Mouse (Mus musculus) bone marrow, adult 2 months (tissue): ENCODE data around the gene Rps21. TPM values are rescaled to one million over a fixed set of nuclear protein-coding genes. Genes with fewer than 3 reads are reported as not detected.

ENCODE experiments used
- H3K27ac ChIP-seq: fragments of 200-500 bp; 2 replicates; pipeline ENCODE4 v1.5.1; 2012; ENCODE audit warnings: low read depth, mild to moderate bottlenecking, control low read depth, inconsistent platforms, low read length; ENCODE audit not compliant: control insufficient read depth, poor library complexity, insufficient read depth
- H3K4me1 ChIP-seq: fragments of 200-500 bp; 2 replicates; pipeline ENCODE4 v1.6.1; 2011; ENCODE audit warnings: low read length; ENCODE audit not compliant: control insufficient read depth, insufficient read depth
- H3K4me3 ChIP-seq: fragments of 200-500 bp; replicated peaks from 2 replicates; pipeline ENCODE3; 2011; ENCODE audit warnings: mild to moderate bottlenecking, low read depth, low read length, control low read depth; ENCODE audit not compliant: control insufficient read depth
- CTCF ChIP-seq: fragments of 200-500 bp; IDR thresholded peaks from 2 replicates; pipeline ENCODE4 v1.5.1; 2011; ENCODE audit warnings: low read length, control low read depth; ENCODE audit not compliant: control insufficient read depth, insufficient read depth
- POLR2A ChIP-seq: fragments of 200-500 bp; IDR thresholded peaks from 2 replicates; pipeline ENCODE4 v1.6.1; 2011; ENCODE audit warnings: low read depth, mild to moderate bottlenecking, control low read depth, low read length, borderline replicate concordance; ENCODE audit not compliant: control insufficient read depth
- WGBS: fragments of 180-500 bp; shearing (Covaris S2); methylation state at CpG from one replicate; pipeline ENCODE4 v1.1.7; 2018; 5-methylcytosine and 5-hydroxymethylcytosine counted together
- polyA plus RNA-seq: library from polyadenylated mRNA; stranded (reverse); fragments of >200 nt; gene quantifications from 2 replicates; pipeline ENCODE4 v1.2.4, GENCODE M21; 2011; ENCODE audit warnings: low replicate concordance; ENCODE audit not compliant: missing spikeins, insufficient read depth, insufficient read length

Rps21 gene
- polyA plus RNA-seq, 1 experiment, result 1,728 TPM

DNA sequence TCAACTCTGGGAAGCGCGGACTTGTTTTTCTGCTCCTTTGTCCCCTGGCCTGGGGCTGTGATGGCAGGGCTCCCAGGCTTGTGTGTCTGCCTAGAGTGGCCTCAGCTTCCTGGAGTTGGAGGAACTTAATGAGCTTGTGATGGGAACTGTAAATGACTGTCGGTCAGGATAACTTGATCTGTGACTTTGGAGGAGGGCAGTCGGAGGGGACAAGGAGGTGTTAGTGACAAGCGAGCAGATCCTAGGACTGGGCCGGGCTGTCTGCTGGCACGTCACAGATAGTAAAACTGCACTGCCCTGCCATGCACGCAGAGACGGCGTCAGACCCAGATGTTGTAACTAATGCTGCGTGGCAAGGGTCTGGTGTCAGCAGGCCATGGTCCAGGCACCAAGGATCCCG, 46.3 kb downstream of the Rps21 start:
- WGBS, result 87% methylated on average over 12 of the region's 12 CpGs
- TF ChIP-seq POLR2A (no peak), CTCF (no peak)
- H3K4me1 ChIP-seq, result no peaks in the 10 kb centered on the region
- H3K4me3 ChIP-seq, result no peak overlapping the region
- no peak overlapping the region for H3K27ac ChIP-seq

DNA sequence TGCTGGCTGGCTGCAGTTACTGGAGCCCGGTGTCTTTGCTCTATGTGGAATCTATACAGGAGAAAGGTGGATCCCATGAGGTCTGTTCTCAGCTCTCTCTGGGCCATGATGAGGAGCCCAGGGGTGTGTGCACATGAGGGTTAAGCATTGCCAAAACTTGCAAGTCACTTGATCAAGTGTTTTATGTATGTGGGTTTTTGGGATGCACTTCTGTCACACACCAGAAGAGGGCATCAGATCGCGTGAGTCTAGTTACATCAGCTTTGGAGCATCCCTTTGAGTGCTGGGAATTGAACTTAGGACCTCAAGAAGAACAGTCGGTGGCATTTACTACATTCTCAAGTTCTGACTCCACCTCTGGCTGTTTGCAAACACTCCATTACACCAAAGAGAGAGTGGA, 47.4 kb downstream of the Rps21 start:
- TF ChIP-seq POLR2A (no peak), CTCF (no peak)
- Histone ChIP-seq H3K4me1 (no peaks in the 10 kb centered on the region), H3K27ac (no peak overlapping the region), H3K4me3 (no peak overlapping the region)
- 54% methylated on average over 4 of the region's 4 CpGs for WGBS

GRCm38 (mm10) chr2:180305490-180305889, 48.3 kb downstream of the Rps21 start:
- TF ChIP-seq POLR2A, result no peak
- no peak for TF ChIP-seq CTCF
- 71% methylated on average over 3 of the region's 3 CpGs for WGBS
- no peaks in the 10 kb centered on the region for H3K4me1 ChIP-seq
- no peak overlapping the region for H3K4me3 ChIP-seq
- H3K27ac ChIP-seq, result no peak overlapping the region

DNA sequence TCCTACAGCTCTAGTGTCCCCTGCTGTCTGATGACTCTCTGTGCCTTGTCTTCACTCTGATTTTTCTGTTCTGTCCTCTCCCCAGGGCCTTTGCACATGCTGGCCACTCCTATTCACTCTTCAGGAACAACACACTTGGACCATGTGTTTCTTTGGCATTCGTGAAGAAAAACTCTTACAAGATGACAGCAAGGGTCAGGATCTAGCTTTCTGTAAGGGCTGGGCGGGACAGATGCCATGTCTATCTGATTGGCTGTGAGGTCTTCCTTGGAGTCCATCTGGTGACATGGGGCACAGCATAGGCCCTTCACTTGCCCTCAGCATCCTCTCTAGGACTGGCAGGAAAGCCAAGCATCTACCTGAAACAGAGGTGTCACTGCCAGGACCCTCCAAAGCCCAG, 48.8 kb downstream of the Rps21 start:
- Histone ChIP-seq H3K4me1 (no peaks in the 10 kb centered on the region), H3K4me3 (no peak overlapping the region), H3K27ac (no peak overlapping the region)
- WGBS, result 65% methylated on average over 2 of the region's 2 CpGs
- TF ChIP-seq POLR2A (no peak), CTCF (no peak)

DNA sequence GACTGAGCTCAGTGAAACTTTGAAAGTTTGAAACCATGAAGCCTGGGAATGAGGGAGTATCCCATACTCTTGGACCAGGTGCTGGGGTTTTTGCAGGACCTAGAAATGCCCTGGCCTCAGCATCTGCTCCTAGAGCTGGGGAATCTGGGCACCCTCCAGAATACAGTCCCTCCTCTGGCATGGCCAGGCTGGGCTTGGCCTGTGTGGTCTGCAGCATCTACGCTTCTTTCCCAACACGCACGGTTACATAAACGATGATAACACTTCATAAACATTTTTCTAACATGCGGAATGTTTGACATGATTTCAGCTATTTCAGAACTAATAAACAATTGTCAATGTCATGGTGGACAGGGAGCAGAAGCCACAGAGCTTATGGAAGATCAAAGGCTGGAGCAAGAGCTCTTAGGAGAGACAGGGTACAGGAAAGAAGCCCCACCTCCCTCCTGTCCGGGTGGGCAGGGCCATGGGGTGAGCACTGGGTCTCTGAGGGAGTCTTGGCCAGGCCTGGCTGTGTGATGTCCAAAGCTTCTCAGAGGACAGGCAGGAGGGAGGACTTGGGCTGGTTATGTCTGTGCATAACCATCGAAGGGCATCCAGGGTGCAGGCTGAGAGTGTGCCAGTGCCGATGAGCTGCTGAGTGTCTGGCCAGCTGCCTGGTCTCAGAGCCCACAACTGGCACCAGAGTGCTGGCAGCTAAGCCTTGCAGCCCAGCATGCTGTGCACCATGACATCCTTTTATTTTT, 49.4 kb downstream of the Rps21 start:
- no peak overlapping the region for H3K4me3 ChIP-seq
- H3K4me1 ChIP-seq, result no peaks in the 10 kb centered on the region
- WGBS, result 82% methylated on average over 8 of the region's 8 CpGs
- peak overlapping the region; percentile 15; the same call in 1 of the 2 replicates for H3K27ac ChIP-seq
- no peak for TF ChIP-seq CTCF
- TF ChIP-seq POLR2A, result no peak

DNA sequence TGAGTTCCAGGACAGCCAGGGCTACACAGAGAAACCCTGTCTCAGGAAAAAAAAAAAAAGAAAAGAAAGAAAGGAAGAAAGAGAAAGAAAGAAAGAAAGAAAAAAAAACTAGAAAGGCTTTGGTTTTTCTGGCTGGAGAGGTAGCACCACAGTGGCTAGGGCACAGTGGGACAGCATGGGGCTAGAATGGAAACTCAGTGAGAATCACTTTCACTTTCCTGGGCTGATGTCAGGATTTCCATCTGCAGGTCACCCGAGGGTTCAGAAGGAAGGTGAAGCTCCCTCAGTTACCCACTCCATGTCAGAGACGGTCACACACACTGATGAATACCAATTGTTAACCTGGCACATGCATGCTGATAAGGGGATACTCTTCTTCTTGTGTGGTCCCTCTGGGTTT, 50.5 kb downstream of the Rps21 start:
- Histone ChIP-seq H3K27ac (no peak overlapping the region), H3K4me1 (no peaks in the 10 kb centered on the region), H3K4me3 (no peak overlapping the region)
- TF ChIP-seq POLR2A, result no peak
- TF ChIP-seq CTCF, result no peak
- 30% methylated on average over 2 of the region's 2 CpGs for WGBS

Other genes with a start within 250 kb of the Rps21 start
- gene Lsm14b, start 232.4 kb upstream of the Rps21 start, polyA plus RNA-seq, result 19.9 and 37.9 TPM in 2 replicates
- 81.3 and 149 TPM in 2 replicates for gene Psma7, start 214.9 kb upstream of the Rps21 start, polyA plus RNA-seq
- gene Ss18l1, start 214.9 kb upstream of the Rps21 start, polyA plus RNA-seq, result 1.4 and 1.9 TPM in 2 replicates
- gene Mtg2, start 186.8 kb upstream of the Rps21 start, polyA plus RNA-seq, result 3.5 and 8.2 TPM in 2 replicates
- not detected in 2 replicates for gene Hrh3, start 152.9 kb upstream of the Rps21 start, polyA plus RNA-seq
- 10.2 and 14.2 TPM in 2 replicates for gene Osbpl2, start 138.1 kb upstream of the Rps21 start, polyA plus RNA-seq
- 45.5 and 50.2 TPM in 2 replicates for gene Adrm1, start 85.9 kb upstream of the Rps21 start, polyA plus RNA-seq
- gene Lama5, start 31.5 kb upstream of the Rps21 start, polyA plus RNA-seq, result 1.5 and 6.6 TPM in 2 replicates
- 12.2 and 16.3 TPM in 2 replicates for gene Cables2, start 16.1 kb downstream of the Rps21 start, polyA plus RNA-seq
- gene Rbbp8nl, start 32.5 kb downstream of the Rps21 start, polyA plus RNA-seq, result not detected in 2 replicates
- gene Gata5, start 77.3 kb downstream of the Rps21 start, polyA plus RNA-seq, result not detected in 2 replicates
- 5.5 and 15.6 TPM in 2 replicates for gene Slco4a1, start 198.9 kb downstream of the Rps21 start, polyA plus RNA-seq
- gene Ntsr1, start 242.6 kb downstream of the Rps21 start, polyA plus RNA-seq, result not detected in 2 replicates